Mouse (Mus musculus) Muller cell, postnatal 12 days (primary cell): ENCODE data around the gene Cab39.

ENCODE experiments used
- DNase-seq: peaks from one replicate; pipeline ENCODE4 v3.0.0-alpha.2; 2015; ENCODE audit errors: inconsistent ontology term

The Cab39 gene

DNA sequence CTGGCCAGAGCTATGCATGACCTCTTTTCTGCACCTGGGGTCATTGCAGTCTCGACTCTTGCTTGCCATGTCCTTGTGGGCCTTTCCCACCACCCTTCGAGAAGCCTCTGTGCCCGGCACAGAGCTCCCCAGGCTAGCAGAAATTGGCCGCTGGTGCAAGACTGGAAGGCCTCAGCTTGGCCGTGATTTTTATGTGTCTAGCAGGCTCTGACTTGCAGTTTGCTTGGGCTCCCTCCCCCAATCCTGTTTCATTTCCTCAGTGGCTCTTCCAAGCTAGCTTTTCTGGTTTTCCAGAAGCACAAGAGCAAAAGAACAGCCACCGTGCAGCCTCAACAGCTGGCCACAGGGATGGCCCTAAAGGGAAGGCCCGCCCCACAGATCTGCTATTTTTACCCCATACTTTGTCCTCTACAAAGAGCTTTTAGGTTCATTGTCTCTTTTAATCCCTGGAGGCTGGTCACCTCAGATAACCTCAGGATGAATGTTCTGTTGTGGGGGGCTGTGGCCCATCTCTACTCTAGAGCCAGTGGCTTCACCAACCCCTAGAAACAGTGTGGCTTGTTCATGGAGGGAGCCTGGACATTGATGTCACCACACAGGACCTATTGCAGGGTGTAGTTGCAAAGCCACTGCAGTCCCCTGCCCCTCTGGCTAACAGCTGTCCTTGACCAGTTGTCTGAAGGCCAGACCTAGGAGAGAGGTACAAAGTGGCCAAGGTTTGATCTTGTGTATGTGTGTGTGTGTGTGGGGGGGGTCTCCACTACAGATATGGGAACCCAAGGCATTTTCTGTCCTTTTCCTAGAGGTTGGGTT is 107.5 kb downstream of the Cab39 start:
- no peak for DNase-seq
